Mouse (Mus musculus): ENCODE measurements around the gene Kctd11. TPM values are rescaled to one million over a fixed set of nuclear protein-coding genes. Genes with fewer than 3 reads are reported as not detected.

Gene Kctd11
- polyA plus RNA-seq, 1 experiment from 2014 or later, result 3.5 TPM

GRCm38 (mm10) chr11:69853994-69854393 is 27.2 kb downstream of the Kctd11 start:
- WGBS, result 58% methylated on average over 7 of the region's 7 CpGs
- Histone ChIP-seq H3K9ac (ENCODE audit: low read length) (no peak overlapping the region), H3K27me3 (replicated peaks; ENCODE audit: control insufficient read depth, insufficient read depth, low read length) (peaks cover 11% of the 10 kb centered on the region), H3K36me3 (ENCODE audit: control insufficient read depth, insufficient read depth, low read length) (peaks cover 38% of the 10 kb centered on the region), H3K27ac (ENCODE audit: low read depth) (no peak overlapping the region), H3K4me3 (ENCODE audit: low read depth, low read length) (no peak overlapping the region), H3K9me3 (ENCODE audit: control insufficient read depth, low read length) (no peaks in the 10 kb centered on the region), H3K4me1 (replicated peaks; ENCODE audit: control insufficient read depth, insufficient read depth, low read length) (no peaks in the 10 kb centered on the region), H3K4me2 (ENCODE audit: low read length) (no peak overlapping the region)
- DNase-seq (ENCODE audit: low spot score) (no peak), ATAC-seq (replicated peaks; ENCODE audit: low FRiP score, low TSS enrichment, low read depth) (no peak)

- WGBS, result 70% methylated on average over 8 of the region's 8 CpGs
Measured at GRCm38 (mm10) chr11:69850754-69851153, 30.5 kb downstream of the Kctd11 start.

GRCm38 (mm10) chr11:69849884-69850283 is 31.3 kb downstream of the Kctd11 start:
- H3K4me2 ChIP-seq (ENCODE audit: low read length), result no peak overlapping the region
- H3K27me3 ChIP-seq (replicated peaks; ENCODE audit: control insufficient read depth, insufficient read depth, low read length), result no peaks in the 10 kb centered on the region
- ATAC-seq (replicated peaks; ENCODE audit: low FRiP score, low TSS enrichment, low read depth) (no peak), DNase-seq (ENCODE audit: low spot score) (no peak)
- no peak overlapping the region for H3K27ac ChIP-seq (ENCODE audit: low read depth)
- H3K9me3 ChIP-seq (ENCODE audit: control insufficient read depth, low read length), result no peaks in the 10 kb centered on the region
- H3K4me3 ChIP-seq (ENCODE audit: low read depth, low read length), result no peak overlapping the region
- no peak overlapping the region for H3K9ac ChIP-seq (ENCODE audit: low read length)
- WGBS, result 92% methylated on average over 15 of the region's 15 CpGs
- H3K4me1 ChIP-seq (replicated peaks; ENCODE audit: control insufficient read depth, insufficient read depth, low read length), result peaks cover 20% of the 10 kb centered on the region
- H3K36me3 ChIP-seq (ENCODE audit: control insufficient read depth, insufficient read depth, low read length), result peaks cover 49% of the 10 kb centered on the region

More at GRCm38 (mm10) chr11:69850754-69851153, 30.5 kb downstream of the Kctd11 start:
- no peak overlapping the region for H3K9ac ChIP-seq (ENCODE audit: low read length)
- ATAC-seq (replicated peaks; ENCODE audit: low FRiP score, low TSS enrichment, low read depth) (no peak), DNase-seq (ENCODE audit: low spot score) (no peak)
- peaks cover 49% of the 10 kb centered on the region for H3K36me3 ChIP-seq (ENCODE audit: control insufficient read depth, insufficient read depth, low read length)
- no peak overlapping the region for H3K4me3 ChIP-seq (ENCODE audit: low read depth, low read length)
- H3K27ac ChIP-seq (ENCODE audit: low read depth), result no peak overlapping the region
- H3K27me3 ChIP-seq (replicated peaks; ENCODE audit: control insufficient read depth, insufficient read depth, low read length), result no peaks in the 10 kb centered on the region
- no peak overlapping the region for H3K4me2 ChIP-seq (ENCODE audit: low read length)
- peaks cover 14% of the 10 kb centered on the region for H3K4me1 ChIP-seq (replicated peaks; ENCODE audit: control insufficient read depth, insufficient read depth, low read length)
- H3K9me3 ChIP-seq (ENCODE audit: control insufficient read depth, low read length), result no peaks in the 10 kb centered on the region

- 90% methylated on average over 9 of the region's 9 CpGs for WGBS
- no peak overlapping the region for H3K4me2 ChIP-seq (ENCODE audit: low read length)
- ATAC-seq (replicated peaks; ENCODE audit: low FRiP score, low TSS enrichment, low read depth) (no peak), DNase-seq (ENCODE audit: low spot score) (no peak)
- peaks cover 20% of the 10 kb centered on the region for H3K4me1 ChIP-seq (replicated peaks; ENCODE audit: control insufficient read depth, insufficient read depth, low read length)
- peaks cover 49% of the 10 kb centered on the region for H3K36me3 ChIP-seq (ENCODE audit: control insufficient read depth, insufficient read depth, low read length)
- H3K9me3 ChIP-seq (ENCODE audit: control insufficient read depth, low read length), result no peaks in the 10 kb centered on the region
- no peak overlapping the region for H3K4me3 ChIP-seq (ENCODE audit: low read depth, low read length)
- no peaks in the 10 kb centered on the region for H3K27me3 ChIP-seq (replicated peaks; ENCODE audit: control insufficient read depth, insufficient read depth, low read length)
- H3K27ac ChIP-seq (ENCODE audit: low read depth), result no peak overlapping the region
- no peak overlapping the region for H3K9ac ChIP-seq (ENCODE audit: low read length)
Measured at GRCm38 (mm10) chr11:69849128-69849527, 32.1 kb downstream of the Kctd11 start.

- Histone ChIP-seq H3K27ac (ENCODE audit: low read depth) (no peak overlapping the region), H3K36me3 (ENCODE audit: control insufficient read depth, insufficient read depth, low read length) (peaks cover 49% of the 10 kb centered on the region), H3K9ac (ENCODE audit: low read length) (no peak overlapping the region), H3K4me2 (ENCODE audit: low read length) (peak overlapping the region; percentile 91), H3K4me1 (replicated peaks; ENCODE audit: control insufficient read depth, insufficient read depth, low read length) (peaks cover 20% of the 10 kb centered on the region), H3K9me3 (ENCODE audit: control insufficient read depth, low read length) (no peaks in the 10 kb centered on the region), H3K27me3 (replicated peaks; ENCODE audit: control insufficient read depth, insufficient read depth, low read length) (no peaks in the 10 kb centered on the region), H3K4me3 (ENCODE audit: low read depth, low read length) (no peak overlapping the region)
- DNase-seq (ENCODE audit: low spot score) (no peak), ATAC-seq (replicated peaks; ENCODE audit: low FRiP score, low TSS enrichment, low read depth) (no peak)
- 95% methylated on average over 6 of the region's 6 CpGs for WGBS
Measured at GRCm38 (mm10) chr11:69848021-69848420, 33.2 kb downstream of the Kctd11 start.

- Histone ChIP-seq H3K27me3 (replicated peaks; ENCODE audit: control insufficient read depth, insufficient read depth, low read length) (no peaks in the 10 kb centered on the region), H3K9ac (ENCODE audit: low read length) (peak overlapping the region; percentile 87), H3K27ac (ENCODE audit: low read depth) (peak overlapping the region; percentile 96), H3K36me3 (ENCODE audit: control insufficient read depth, insufficient read depth, low read length) (peaks cover 40% of the 10 kb centered on the region), H3K4me1 (replicated peaks; ENCODE audit: control insufficient read depth, insufficient read depth, low read length) (peaks cover 20% of the 10 kb centered on the region), H3K4me3 (ENCODE audit: low read depth, low read length) (peak overlapping the region; percentile 77), H3K4me2 (ENCODE audit: low read length) (peak overlapping the region; percentile 91), H3K9me3 (ENCODE audit: control insufficient read depth, low read length) (no peaks in the 10 kb centered on the region)
- ATAC-seq (replicated peaks; ENCODE audit: low FRiP score, low TSS enrichment, low read depth) (peak; percentile 49), DNase-seq (ENCODE audit: low spot score) (no peak)
- whole genome bisulfite sequencing, result 7% methylated on average over 37 of the region's 37 CpGs
Measured at GRCm38 (mm10) chr11:69846738-69847688, 34.2 kb downstream of the Kctd11 start.

GRCm38 (mm10) chr11:69846198-69846680 is 35.0 kb downstream of the Kctd11 start, which contains the start of gene Plscr3:
Gene Plscr3 (plus strand): TSS chr11:69846376.
- Histone ChIP-seq H3K27ac (ENCODE audit: low read depth) (peak within 1 kb of the TSS; percentile 96), H3K9me3 (ENCODE audit: control insufficient read depth, low read length) (no peaks in the 10 kb centered on the region), H3K36me3 (ENCODE audit: control insufficient read depth, insufficient read depth, low read length) (peaks cover 32% of the 10 kb centered on the region), H3K27me3 (replicated peaks; ENCODE audit: control insufficient read depth, insufficient read depth, low read length) (no peaks in the 10 kb centered on the region), H3K4me2 (ENCODE audit: low read length) (peak within 1 kb of the TSS; percentile 91), H3K4me3 (ENCODE audit: low read depth, low read length) (peak within 1 kb of the TSS; percentile 77), H3K4me1 (replicated peaks; ENCODE audit: control insufficient read depth, insufficient read depth, low read length) (peaks cover 20% of the 10 kb centered on the region), H3K9ac (ENCODE audit: low read length) (peak within 1 kb of the TSS; percentile 87)
- peak; percentile 91 for ATAC-seq (replicated peaks; ENCODE audit: low FRiP score, low TSS enrichment, low read depth)
- 1% methylated on average over 37 of the region's 38 CpGs for WGBS
- DNase-seq (ENCODE audit: low spot score), result peak; percentile 97

- peak overlapping the region; percentile 83 for H3K27ac ChIP-seq (ENCODE audit: low read depth)
- H3K9ac ChIP-seq (ENCODE audit: low read length), result peak overlapping the region; percentile 64
- 1% methylated on average over 7 of the region's 7 CpGs for WGBS
- ATAC-seq (replicated peaks; ENCODE audit: low FRiP score, low TSS enrichment, low read depth) (peak; percentile 2; the same call in 1 of the 2 replicates), DNase-seq (ENCODE audit: low spot score) (no peak)
- no peaks in the 10 kb centered on the region for H3K27me3 ChIP-seq (replicated peaks; ENCODE audit: control insufficient read depth, insufficient read depth, low read length)
- H3K4me2 ChIP-seq (ENCODE audit: low read length), result peak overlapping the region; percentile 68
- no peaks in the 10 kb centered on the region for H3K9me3 ChIP-seq (ENCODE audit: control insufficient read depth, low read length)
- peaks cover 29% of the 10 kb centered on the region for H3K4me1 ChIP-seq (replicated peaks; ENCODE audit: control insufficient read depth, insufficient read depth, low read length)
- H3K36me3 ChIP-seq (ENCODE audit: control insufficient read depth, insufficient read depth, low read length), result 0 out of 2 replicates have a peak, but pooled peaks cover 2% of the 10 kb centered on the region
- peak overlapping the region; percentile 79 for H3K4me3 ChIP-seq (ENCODE audit: low read depth, low read length)
Measured at GRCm38 (mm10) chr11:69838714-69839104, 42.5 kb downstream of the Kctd11 start.

Data from intestine, embryonic 14.5 days (tissue).